Mouse (Mus musculus) heart, postnatal 0 days (tissue): Measurements from ENCODE around the gene Cadps.

Source experiments
- CTCF ChIP-seq: IDR thresholded peaks from 2 replicates; pipeline ENCODE4 v1.5.1; 2016; ENCODE audit warnings: antibody characterized with exemption, control low read depth, low read depth
- EP300 ChIP-seq: IDR thresholded peaks from 2 replicates; pipeline ENCODE4 v1.6.1; 2016; ENCODE audit warnings: antibody characterized with exemption, low read depth

DNA sequence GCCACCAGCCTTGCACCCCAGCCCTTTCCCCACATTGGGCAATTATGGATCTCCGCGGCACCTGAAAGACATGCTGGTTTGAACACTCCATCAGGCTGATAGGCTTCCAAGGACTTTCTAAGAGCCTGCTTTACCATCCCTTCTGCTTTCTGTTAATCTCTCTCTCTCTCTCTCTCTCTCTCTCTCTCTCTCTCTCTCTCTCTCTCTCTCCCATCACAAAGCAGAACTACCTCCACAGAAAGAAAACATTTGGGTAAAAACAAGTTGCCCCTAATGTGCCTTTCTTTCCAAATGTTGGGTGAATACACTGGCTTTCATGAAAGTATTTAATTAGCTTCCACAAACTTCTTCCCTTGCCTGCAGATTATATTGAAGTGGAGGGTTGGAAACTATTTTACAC lies 474.8 kb downstream of the Cadps start, which contains the start of gene Fezf2:
- no peak for TF ChIP-seq CTCF
- no peak for TF ChIP-seq EP300
